Mouse (Mus musculus): ENCODE results near the gene Taf4.

- TF ChIP-seq CTCF (IDR thresholded peaks at IDR 0.05; ENCODE audit: borderline replicate concordance, insufficient read depth, low read length), result no peak
- TF ChIP-seq POLR2A (IDR thresholded peaks at IDR 0.05; ENCODE audit: low read depth, low read length), result no peak
Measured at GRCm38 (mm10) chr2:179961420-179961819, 15.0 kb downstream of the Taf4 start.
